Mouse (Mus musculus) cerebellum, adult 2 months (tissue): ENCODE measurements around the gene Olfr750.

Experiments
- CTCF ChIP-seq: fragments of 200-500 bp; IDR thresholded peaks from 2 replicates; pipeline ENCODE4 v1.5.1; 2011; ENCODE audit warnings: low read depth, mild to moderate bottlenecking, control low read depth, low read length, moderate library complexity, borderline replicate concordance; ENCODE audit not compliant: insufficient read depth
- POLR2A ChIP-seq: fragments of 200-500 bp; IDR thresholded peaks from 2 replicates; pipeline ENCODE4 v1.6.1; 2011; ENCODE audit warnings: low read length, control low read depth, borderline replicate concordance; ENCODE audit not compliant: insufficient read depth

GRCm38 (mm10) chr14:51057401-51057831, 16.8 kb downstream of the Olfr750 start, which contains the start of gene Rnase12:
- TF ChIP-seq POLR2A (no peak), CTCF (no peak)
